Mouse (Mus musculus) MN1 (cell line): ENCODE measurements around the gene Rgl2.
A peak's percentile ranks its signal among the peaks of the same experiment; 100 is the strongest.
"Not testable (repeated sequence)": the region's sequence is repeated elsewhere in the genome, so short reads cannot be mapped to it uniquely, and the experiment has no call there.

Experiments
- DNase-seq: peaks from one replicate; pipeline ENCODE4 v3.0.0-alpha.2; 2016; ENCODE audit warnings: low spot score

Gene Rgl2

GRCm38 (mm10) chr17:33968927-33969326, 39.6 kb downstream of the Rgl2 start:
- DNase-seq: peak; percentile 58

GRCm38 (mm10) chr17:33969394-33969793, 40.1 kb downstream of the Rgl2 start:
- DNase-seq: no peak

- peak; percentile 75 for DNase-seq
Measured at GRCm38 (mm10) chr17:33972691-33973090, 43.3 kb downstream of the Rgl2 start.

- DNase-seq: no peak
Measured at GRCm38 (mm10) chr17:33973572-33973971, 44.2 kb downstream of the Rgl2 start.

GRCm38 (mm10) chr17:33977861-33978557, 48.7 kb downstream of the Rgl2 start:
- peak; percentile 31 for DNase-seq

- peak; percentile 97 for DNase-seq
Measured at GRCm38 (mm10) chr17:33978631-33979031, 49.3 kb downstream of the Rgl2 start.

- no peak for DNase-seq
Measured at GRCm38 (mm10) chr17:33979512-33980050, 50.2 kb downstream of the Rgl2 start.

GRCm38 (mm10) chr17:33980181-33981035, 51.1 kb downstream of the Rgl2 start:
- no peak for DNase-seq

GRCm38 (mm10) chr17:33981192-33981909, 52.0 kb downstream of the Rgl2 start:
- peak; percentile 79 for DNase-seq

- not testable (repeated sequence) for DNase-seq
Measured at GRCm38 (mm10) chr17:33982136-33982535, 52.8 kb downstream of the Rgl2 start.
